Mouse (Mus musculus): Measurements from ENCODE around the gene Cltc. TPM values are rescaled to one million over a fixed set of nuclear protein-coding genes. Genes with fewer than 3 reads are reported as not detected.

Gene Cltc
- polyA plus RNA-seq, 1 experiment: 38.1 TPM

GRCm38 (mm10) chr11:86671041-86671675 is 86.2 kb downstream of the Cltc start:
- H3K4me1 ChIP-seq (ENCODE audit: control insufficient read depth, insufficient read depth, low read length): no peaks in the 10 kb centered on the region; the same call in 1 of the 2 replicates
- H3K36me3 ChIP-seq (ENCODE audit: control insufficient read depth, insufficient read depth, low read length): no peaks in the 10 kb centered on the region
- H3K27ac ChIP-seq (ENCODE audit: control insufficient read depth, insufficient read depth, low read depth, low read length): no peak overlapping the region
- TF ChIP-seq POLR2A (IDR thresholded peaks at IDR 0.05; ENCODE audit: control insufficient read depth, low read depth, low read length): no peak
- no peak for TF ChIP-seq CTCF (IDR thresholded peaks at IDR 0.05; ENCODE audit: control insufficient read depth, insufficient read depth, insufficient replicate concordance, low read depth, low read length)
- H3K4me3 ChIP-seq (ENCODE audit: control insufficient read depth, low read depth, low read length): no peak overlapping the region
- H3K27me3 ChIP-seq (ENCODE audit: control insufficient read depth, insufficient read depth, low read length): no peaks in the 10 kb centered on the region

- Histone ChIP-seq H3K27me3 (ENCODE audit: control insufficient read depth, insufficient read depth, low read length) (no peaks in the 10 kb centered on the region), H3K36me3 (ENCODE audit: control insufficient read depth, insufficient read depth, low read length) (no peaks in the 10 kb centered on the region), H3K4me3 (ENCODE audit: control insufficient read depth, low read depth, low read length) (no peak overlapping the region), H3K4me1 (ENCODE audit: control insufficient read depth, insufficient read depth, low read length) (no peaks in the 10 kb centered on the region; the same call in 1 of the 2 replicates), H3K27ac (ENCODE audit: control insufficient read depth, insufficient read depth, low read depth, low read length) (no peak overlapping the region)
- TF ChIP-seq CTCF (IDR thresholded peaks at IDR 0.05; ENCODE audit: control insufficient read depth, insufficient read depth, insufficient replicate concordance, low read depth, low read length): no peak
- TF ChIP-seq POLR2A (IDR thresholded peaks at IDR 0.05; ENCODE audit: control insufficient read depth, low read depth, low read length): no peak
Measured at GRCm38 (mm10) chr11:86668169-86668568, 89.2 kb downstream of the Cltc start.

GRCm38 (mm10) chr11:86667553-86667952 is 89.8 kb downstream of the Cltc start:
- H3K4me3 ChIP-seq (ENCODE audit: control insufficient read depth, low read depth, low read length): no peak overlapping the region
- TF ChIP-seq POLR2A (IDR thresholded peaks at IDR 0.05; ENCODE audit: control insufficient read depth, low read depth, low read length): no peak
- TF ChIP-seq CTCF (IDR thresholded peaks at IDR 0.05; ENCODE audit: control insufficient read depth, insufficient read depth, insufficient replicate concordance, low read depth, low read length): no peak
- no peak overlapping the region for H3K27ac ChIP-seq (ENCODE audit: control insufficient read depth, insufficient read depth, low read depth, low read length)
- H3K27me3 ChIP-seq (ENCODE audit: control insufficient read depth, insufficient read depth, low read length): no peaks in the 10 kb centered on the region
- no peaks in the 10 kb centered on the region for H3K36me3 ChIP-seq (ENCODE audit: control insufficient read depth, insufficient read depth, low read length)
- H3K4me1 ChIP-seq (ENCODE audit: control insufficient read depth, insufficient read depth, low read length): no peaks in the 10 kb centered on the region; the same call in 1 of the 2 replicates

GRCm38 (mm10) chr11:86664406-86664805 is 93.0 kb downstream of the Cltc start:
- H3K36me3 ChIP-seq (ENCODE audit: control insufficient read depth, insufficient read depth, low read length): no peaks in the 10 kb centered on the region; the same call in 1 of the 2 replicates
- no peaks in the 10 kb centered on the region for H3K4me1 ChIP-seq (ENCODE audit: control insufficient read depth, insufficient read depth, low read length)
- H3K4me3 ChIP-seq (ENCODE audit: control insufficient read depth, low read depth, low read length): no peak overlapping the region
- TF ChIP-seq POLR2A (IDR thresholded peaks at IDR 0.05; ENCODE audit: control insufficient read depth, low read depth, low read length): no peak
- TF ChIP-seq CTCF (IDR thresholded peaks at IDR 0.05; ENCODE audit: control insufficient read depth, insufficient read depth, insufficient replicate concordance, low read depth, low read length): no peak
- no peak overlapping the region for H3K27ac ChIP-seq (ENCODE audit: control insufficient read depth, insufficient read depth, low read depth, low read length)
- no peaks in the 10 kb centered on the region for H3K27me3 ChIP-seq (ENCODE audit: control insufficient read depth, insufficient read depth, low read length)

- Histone ChIP-seq H3K36me3 (ENCODE audit: control insufficient read depth, insufficient read depth, low read length) (no peaks in the 10 kb centered on the region; the same call in 1 of the 2 replicates), H3K27ac (ENCODE audit: control insufficient read depth, insufficient read depth, low read depth, low read length) (no peak overlapping the region)
- TF ChIP-seq POLR2A (IDR thresholded peaks at IDR 0.05; ENCODE audit: control insufficient read depth, low read depth, low read length): no peak
- TF ChIP-seq CTCF (IDR thresholded peaks at IDR 0.05; ENCODE audit: control insufficient read depth, insufficient read depth, insufficient replicate concordance, low read depth, low read length): no peak
Measured at GRCm38 (mm10) chr11:86663977-86664376, 93.4 kb downstream of the Cltc start.

GRCm38 (mm10) chr11:86662986-86663895 is 94.1 kb downstream of the Cltc start:
- no peak overlapping the region for H3K27ac ChIP-seq (ENCODE audit: control insufficient read depth, insufficient read depth, low read depth, low read length)
- no peaks in the 10 kb centered on the region for H3K27me3 ChIP-seq (ENCODE audit: control insufficient read depth, insufficient read depth, low read length)
- H3K4me1 ChIP-seq (ENCODE audit: control insufficient read depth, insufficient read depth, low read length): no peaks in the 10 kb centered on the region
- no peak for TF ChIP-seq POLR2A (IDR thresholded peaks at IDR 0.05; ENCODE audit: control insufficient read depth, low read depth, low read length)
- TF ChIP-seq CTCF (IDR thresholded peaks at IDR 0.05; ENCODE audit: control insufficient read depth, insufficient read depth, insufficient replicate concordance, low read depth, low read length): no peak
- H3K36me3 ChIP-seq (ENCODE audit: control insufficient read depth, insufficient read depth, low read length): no peaks in the 10 kb centered on the region; the same call in 1 of the 2 replicates
- H3K4me3 ChIP-seq (ENCODE audit: control insufficient read depth, low read depth, low read length): no peak overlapping the region

More at GRCm38 (mm10) chr11:86663977-86664376, 93.4 kb downstream of the Cltc start:
- Histone ChIP-seq H3K27me3 (ENCODE audit: control insufficient read depth, insufficient read depth, low read length) (no peaks in the 10 kb centered on the region), H3K4me3 (ENCODE audit: control insufficient read depth, low read depth, low read length) (no peak overlapping the region), H3K4me1 (ENCODE audit: control insufficient read depth, insufficient read depth, low read length) (no peaks in the 10 kb centered on the region)

- Histone ChIP-seq H3K27ac (ENCODE audit: control insufficient read depth, insufficient read depth, low read depth, low read length) (no peak overlapping the region), H3K36me3 (ENCODE audit: control insufficient read depth, insufficient read depth, low read length) (peaks cover 2% of the 10 kb centered on the region), H3K4me3 (ENCODE audit: control insufficient read depth, low read depth, low read length) (no peak overlapping the region), H3K4me1 (ENCODE audit: control insufficient read depth, insufficient read depth, low read length) (no peaks in the 10 kb centered on the region), H3K27me3 (ENCODE audit: control insufficient read depth, insufficient read depth, low read length) (no peaks in the 10 kb centered on the region)
- TF ChIP-seq CTCF (IDR thresholded peaks at IDR 0.05; ENCODE audit: control insufficient read depth, insufficient read depth, insufficient replicate concordance, low read depth, low read length) (no peak), POLR2A (IDR thresholded peaks at IDR 0.05; ENCODE audit: control insufficient read depth, low read depth, low read length) (no peak)
Measured at GRCm38 (mm10) chr11:86657863-86658262, 99.5 kb downstream of the Cltc start.

Data from testis, adult 2 months (tissue).